8 mouse cellular contexts compared by ENCODE assay signal in genomic region chr7:109174337-109174948, GRCm38 (mm10). TPM values are rescaled to one million over a fixed set of nuclear protein-coding genes. Genes with fewer than 3 reads are reported as not detected.
DNase-seq lines count a peak whose midpoint lies in the region; ATAC-seq and TF ChIP-seq lines count a peak whose summit lies in the region.

No protein-coding gene starts in this region.

- peak overlapping the region; percentile 57; the same call in 1 of the 2 replicates for H3K27ac ChIP-seq in embryonic facial prominence, embryonic 13.5 days
- H3K27ac ChIP-seq in heart, embryonic 13.5 days (replicated peaks) = no peak overlapping the region
- H3K27ac ChIP-seq in kidney, embryonic 16.5 days (ENCODE audit: low read length) = no peak overlapping the region
- H3K27ac ChIP-seq in liver, embryonic 14.5 days = no peak overlapping the region
- no peak overlapping the region for H3K27ac ChIP-seq in olfactory bulb, adult 2 months (ENCODE audit: insufficient read depth, low read depth, low read length)

- H3K9ac ChIP-seq in embryonic facial prominence, embryonic 13.5 days = peak overlapping the region; percentile 81
- peak overlapping the region; percentile 80 for H3K9ac ChIP-seq in heart, embryonic 13.5 days
- peak overlapping the region; percentile 70 for H3K9ac ChIP-seq in kidney, embryonic 16.5 days (replicated peaks; ENCODE audit: low read length)
- H3K9ac ChIP-seq in liver, embryonic 14.5 days (replicated peaks) = no peak overlapping the region

- WGBS in embryonic facial prominence, embryonic 13.5 days = 3% methylated on average over 31 of the region's 31 CpGs
- 4% methylated on average over 31 of the region's 31 CpGs for WGBS in heart, embryonic 13.5 days
- 6% methylated on average over 31 of the region's 31 CpGs for WGBS in kidney, embryonic 16.5 days
- WGBS in liver, embryonic 14.5 days (ENCODE audit: insufficient replicate concordance) = 5% methylated on average over 31 of the region's 31 CpGs
- 9% methylated on average over 31 of the region's 31 CpGs for WGBS in olfactory bulb, adult 2 months

- no peak for TF ChIP-seq POLR2A in olfactory bulb, adult 2 months (IDR thresholded peaks at IDR 0.05; ENCODE audit: insufficient read depth, low read depth, low read length)

- ATAC-seq in embryonic facial prominence, embryonic 13.5 days (ENCODE audit: insufficient number of reproducible peaks, insufficient read depth, low FRiP score, low TSS enrichment, low read depth) = no peak
- ATAC-seq in heart, embryonic 13.5 days (ENCODE audit: extremely low read depth, insufficient number of reproducible peaks, low FRiP score, low TSS enrichment) = no peak
- peak; percentile 24 for ATAC-seq in kidney, embryonic 16.5 days (ENCODE audit: low FRiP score, low TSS enrichment)
- no peak for ATAC-seq in liver, embryonic 14.5 days (ENCODE audit: insufficient read depth)

- peak; percentile 35 for DNase-seq in ovary, postnatal 36 days (ENCODE audit: low spot score)
- no peak for DNase-seq in ovary, postnatal 14 days (ENCODE audit: low spot score)
- no peak for DNase-seq in liver, embryonic 14.5 days (ENCODE audit: low read depth in 3 of 3, low spot score in 3 of 3)
- DNase-seq in c-Kit-positive CD71-positive TER-119-positive erythroid progenitor cells, embryonic 14.5 days (ENCODE audit: low spot score) = no peak

- H3K27me3 ChIP-seq in embryonic facial prominence, embryonic 13.5 days = peaks cover 82% of the 10 kb centered on the region
- peaks cover 86% of the 10 kb centered on the region for H3K27me3 ChIP-seq in heart, embryonic 13.5 days (replicated peaks)
- H3K27me3 ChIP-seq in kidney, embryonic 16.5 days (ENCODE audit: insufficient read depth, low read length) = peaks cover 51% of the 10 kb centered on the region
- peaks cover 38% of the 10 kb centered on the region for H3K27me3 ChIP-seq in liver, embryonic 14.5 days (ENCODE audit: control insufficient read depth, insufficient read depth, low read length)

- H3K9me3 ChIP-seq in embryonic facial prominence, embryonic 13.5 days = no peaks in the 10 kb centered on the region
- H3K9me3 ChIP-seq in heart, embryonic 13.5 days = no peaks in the 10 kb centered on the region
- no peaks in the 10 kb centered on the region for H3K9me3 ChIP-seq in kidney, embryonic 16.5 days (ENCODE audit: low read length)
- no peaks in the 10 kb centered on the region for H3K9me3 ChIP-seq in liver, embryonic 14.5 days (ENCODE audit: control insufficient read depth, low read length)

- TF ChIP-seq CTCF in liver, embryonic 14.5 days (IDR thresholded peaks at IDR 0.05; ENCODE audit: low read depth) = no peak
- TF ChIP-seq CTCF in olfactory bulb, adult 2 months (IDR thresholded peaks at IDR 0.05; ENCODE audit: insufficient read depth, low read depth, low read length) = no peak

- peak overlapping the region; percentile 69 for H3K4me3 ChIP-seq in embryonic facial prominence, embryonic 13.5 days
- H3K4me3 ChIP-seq in heart, embryonic 13.5 days = peak overlapping the region; percentile 72
- peak overlapping the region; percentile 63 for H3K4me3 ChIP-seq in kidney, embryonic 16.5 days (ENCODE audit: low read length)
- H3K4me3 ChIP-seq in liver, embryonic 14.5 days (ENCODE audit: insufficient read depth in 1 of 2, low read depth in 2 of 2, low read length in 2 of 2) = peak overlapping the region in 1 of 2 experiments; percentile 43; a peak in 3 of 4 replicates
- peak overlapping the region; percentile 49 for H3K4me3 ChIP-seq in olfactory bulb, adult 2 months (ENCODE audit: insufficient read depth, low read depth, low read length)

- peaks cover 29% of the 10 kb centered on the region for H3K4me1 ChIP-seq in embryonic facial prominence, embryonic 13.5 days
- H3K4me1 ChIP-seq in heart, embryonic 13.5 days = peaks cover 26% of the 10 kb centered on the region
- peaks cover 14% of the 10 kb centered on the region; the same call in 1 of the 2 replicates for H3K4me1 ChIP-seq in kidney, embryonic 16.5 days (ENCODE audit: insufficient read depth, low read length)
- H3K4me1 ChIP-seq in liver, embryonic 14.5 days (replicated peaks; ENCODE audit: control insufficient read depth in 2 of 2, insufficient read depth in 2 of 2, low read length in 1 of 2) = no peaks in the 10 kb centered on the region
- peaks cover 8% of the 10 kb centered on the region for H3K4me1 ChIP-seq in olfactory bulb, adult 2 months (ENCODE audit: control insufficient read depth, insufficient read depth, low read length)

- no peak for TF ChIP-seq EP300 in liver, embryonic 14.5 days (IDR thresholded peaks at IDR 0.05; ENCODE audit: low read depth)

- peak overlapping the region; percentile 99 for H3K4me2 ChIP-seq in embryonic facial prominence, embryonic 13.5 days
- H3K4me2 ChIP-seq in heart, embryonic 13.5 days = peak overlapping the region; percentile 99
- peak overlapping the region; percentile 97 for H3K4me2 ChIP-seq in kidney, embryonic 16.5 days (replicated peaks; ENCODE audit: low read depth, low read length)
- H3K4me2 ChIP-seq in liver, embryonic 14.5 days (ENCODE audit: low read depth) = peak overlapping the region; percentile 45

- no peaks in the 10 kb centered on the region for H3K36me3 ChIP-seq in embryonic facial prominence, embryonic 13.5 days
- H3K36me3 ChIP-seq in heart, embryonic 13.5 days = no peaks in the 10 kb centered on the region
- H3K36me3 ChIP-seq in kidney, embryonic 16.5 days (ENCODE audit: insufficient read depth, low read length) = no peaks in the 10 kb centered on the region
- H3K36me3 ChIP-seq in liver, embryonic 14.5 days (replicated peaks; ENCODE audit: control insufficient read depth, insufficient read depth, low read depth) = no peaks in the 10 kb centered on the region

RNA-seq across cellular contexts. Expression of gene Lmo1, which starts 0.6 kb away (rescaled TPM):
- polyA plus RNA-seq in embryonic facial prominence, embryonic 13.5 days (2015; fragmentation: Nextera tagmentation; extraction: Ambion mirVana) = 60.2 and 73.2 TPM in 2 replicates
- polyA plus RNA-seq in heart, embryonic 13.5 days (2015; fragmentation: Nextera tagmentation; extraction: Ambion mirVana) = 1.2 and 1.3 TPM in 2 replicates
- polyA plus RNA-seq in kidney, embryonic 16.5 days (2015; fragmentation: Nextera tagmentation; extraction: Ambion mirVana) = 7.6 and 7.7 TPM in 2 replicates
- 0.71 and 0.78 TPM in 2 replicates for polyA plus RNA-seq in liver, embryonic 14.5 days (2012; rRNA removed)
- 0.75 and 0.96 TPM in 2 replicates for polyA plus RNA-seq in liver, embryonic 14.5 days (2014; fragmentation: Nextera tagmentation; extraction: Ambion mirVana)
- polyA plus RNA-seq in olfactory bulb, adult 2 months (2012; ENCODE audit: insufficient read depth, insufficient read length, low replicate concordance, missing spikeins) = not detected in 2 replicates

Comparison
In these comparisons a context has a peak if more than half of its experiments do, and no peak if none do; other contexts are left out.
1. H3K4me2 ChIP-seq: peak in every context shown above with its lines; median percentile 99 in embryonic facial prominence, embryonic 13.5 days; 99 in heart, embryonic 13.5 days; 97 in kidney, embryonic 16.5 days; 45 in liver, embryonic 14.5 days.